ENCODE assay signal across 13 mouse cellular contexts in the genomic region with DNA sequence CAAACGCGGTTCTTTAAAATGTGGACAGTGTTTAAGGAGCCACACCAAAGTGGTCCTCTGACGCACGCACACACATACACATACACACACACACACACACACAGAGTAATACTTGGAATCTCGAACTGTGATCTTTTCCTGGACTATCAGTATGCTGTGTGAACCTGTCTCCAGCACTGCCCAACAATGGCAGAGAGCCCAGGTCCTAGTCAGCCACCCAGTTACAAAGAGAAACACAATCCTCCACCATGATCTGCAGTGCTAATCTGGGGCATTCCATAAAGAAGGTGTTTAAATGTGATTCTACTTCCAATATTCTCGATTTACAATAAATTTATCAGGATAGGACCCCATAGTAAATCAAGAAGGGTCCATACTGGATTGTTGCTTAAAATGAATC.
DNase-seq lines count a peak whose midpoint lies in the region.
"Had no signal": no experiment of that assay in that cellular context is flagged by ENCODE, and none has a peak within 500 bp of the region (broad histone marks: within the 10 kb centered on the region; RNA-seq: fewer than 3 reads in every experiment).

No protein-coding gene starts in this region.

- DNase-seq in cerebellum, adult 9-11 months = peak; percentile 50
- no peak for DNase-seq in cerebellum, adult 9-10 months
- DNase-seq in cerebellum, postnatal 10 days = peak; percentile 60 to 63
- DNase-seq in cerebellum, postnatal 4 days (ENCODE audit: low spot score in 2 of 2) = no peak
- DNase-seq: adrenal gland, adult 2 months; adrenal gland, adult 8-10 months; adrenal gland, postnatal 10 days; adrenal gland, postnatal 14 days; adrenal gland, postnatal 25 days; adrenal gland, postnatal 36 days; B cell, adult 2 months; cerebellum, adult 11 months; cerebellum, adult 11-12 months had no signal

Comparison
In these comparisons a context has a peak if more than half of its experiments do, and no peak if none do; other contexts are left out.
1. DNase-seq: peak in cerebellum, adult 9-11 months (single experiment) and cerebellum, postnatal 10 days (2 of 2); none in cerebellum, adult 9-10 months (single experiment) and cerebellum, postnatal 4 days (0 of 2).